Mouse (Mus musculus) cerebral cortex, adult 2 months (tissue): ENCODE results near the gene Foxq1.

Experiments used
- WGBS: fragments of 180-500 bp; shearing (Covaris S2); methylation state at CpG from one replicate; pipeline ENCODE4 v1.1.7; 2018; 5-methylcytosine and 5-hydroxymethylcytosine counted together

Foxq1 gene

GRCm38 (mm10) chr13:31555834-31556233 lies at the start of gene Foxq1:
TSS of gene Foxq1 (plus strand) at chr13:31556134.
- WGBS: 88% methylated on average over 4 of the region's 4 CpGs

GRCm38 (mm10) chr13:31506494-31507167 lies 49.3 kb upstream of the Foxq1 start:
- WGBS: 75% methylated on average over 8 of the region's 8 CpGs

GRCm38 (mm10) chr13:31515261-31515660 lies 40.7 kb upstream of the Foxq1 start:
- 97% methylated on average over 7 of the region's 7 CpGs for WGBS

GRCm38 (mm10) chr13:31518411-31518886 lies 37.5 kb upstream of the Foxq1 start:
- WGBS: 62% methylated on average over 10 of the region's 10 CpGs

GRCm38 (mm10) chr13:31518971-31519370 lies 37.0 kb upstream of the Foxq1 start:
- WGBS: 73% methylated on average over 9 of the region's 9 CpGs

GRCm38 (mm10) chr13:31524976-31525375 lies 31.0 kb upstream of the Foxq1 start:
- WGBS: 82% methylated on average over 4 of the region's 4 CpGs

- 82% methylated on average over 5 of the region's 5 CpGs for WGBS
These were observed 24.7 kb upstream of the Foxq1 start for GRCm38 (mm10) chr13:31531186-31531585.

GRCm38 (mm10) chr13:31531651-31532061 lies 24.3 kb upstream of the Foxq1 start:
- 53% methylated on average over 8 of the region's 8 CpGs for WGBS

- 88% methylated on average over 4 of the region's 4 CpGs for WGBS
These were observed 21.2 kb upstream of the Foxq1 start for GRCm38 (mm10) chr13:31534726-31535125.

GRCm38 (mm10) chr13:31543021-31543420 lies 12.9 kb upstream of the Foxq1 start:
- WGBS: 94% methylated on average over 5 of the region's 5 CpGs

GRCm38 (mm10) chr13:31546784-31547183 lies 9.2 kb upstream of the Foxq1 start:
- WGBS: 90% methylated on average over 2 of the region's 2 CpGs

- WGBS: 93% methylated on average over 3 of the region's 3 CpGs
These were observed 8.7 kb upstream of the Foxq1 start for GRCm38 (mm10) chr13:31547204-31547603.

- WGBS: 95% methylated on average over 9 of the region's 9 CpGs
These were observed 8.3 kb upstream of the Foxq1 start for GRCm38 (mm10) chr13:31547610-31548009.

- 33% methylated on average over 24 of the region's 24 CpGs for WGBS
These were observed 1.2 kb downstream of the Foxq1 start for GRCm38 (mm10) chr13:31556964-31557767.

- WGBS: 2% methylated on average over 73 of the region's 73 CpGs
These were observed 2.0 kb downstream of the Foxq1 start for GRCm38 (mm10) chr13:31557768-31558520.

GRCm38 (mm10) chr13:31558521-31559418 lies 2.8 kb downstream of the Foxq1 start, which contains the start of gene A530084C06Rik:
TSS of gene A530084C06Rik (minus strand) at chr13:31559333.
- under 1% methylated on average over 88 of the region's 88 CpGs for WGBS

GRCm38 (mm10) chr13:31559419-31560144 lies 3.6 kb downstream of the Foxq1 start:
- 1% methylated on average over 92 of the region's 92 CpGs for WGBS

GRCm38 (mm10) chr13:31564394-31564793 lies 8.5 kb downstream of the Foxq1 start:
- WGBS: 50% methylated on average over 6 of the region's 6 CpGs

GRCm38 (mm10) chr13:31567099-31567498 lies 11.2 kb downstream of the Foxq1 start:
- 89% methylated on average over 8 of the region's 8 CpGs for WGBS

GRCm38 (mm10) chr13:31567617-31568294 lies 11.8 kb downstream of the Foxq1 start:
- 88% methylated on average over 6 of the region's 6 CpGs for WGBS
